Mouse (Mus musculus): ENCODE measurements around the gene Kpna1.
"Not testable (repeated sequence)": the region's sequence is repeated elsewhere in the genome, so short reads cannot be mapped to it uniquely, and the experiment has no call there.

DNA sequence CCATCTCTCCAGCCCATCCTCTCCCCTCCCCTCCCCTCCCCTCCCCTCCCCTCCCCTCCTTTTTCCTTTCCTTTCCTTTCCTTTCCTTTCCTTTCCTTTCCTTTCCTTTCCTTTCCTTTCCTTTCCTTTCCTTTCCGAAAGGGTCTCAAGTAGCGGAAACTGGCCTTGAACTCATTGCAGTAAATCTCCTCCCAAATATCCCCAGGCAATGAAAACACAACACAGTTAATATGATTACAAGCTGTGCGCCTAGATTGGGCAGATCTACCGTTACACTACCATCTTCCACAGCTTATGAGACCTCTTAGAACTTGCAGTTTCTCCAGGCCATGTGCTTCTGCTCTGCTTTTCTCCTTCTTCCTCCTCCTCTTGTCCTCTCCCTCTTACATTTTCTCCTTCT is 12.6 kb upstream of the Kpna1 start:
- not testable (repeated sequence) for TF ChIP-seq CTCF, EP300 (IDR thresholded peaks at IDR 0.05; ENCODE audit: low read depth)

Measured in heart, postnatal 0 days (tissue).